Mouse (Mus musculus) intestine, embryonic 14.5 days (tissue): ENCODE measurements around the gene Pvr. TPM values are rescaled to one million over a fixed set of nuclear protein-coding genes. Genes with fewer than 3 reads are reported as not detected.

Experiments used
- ATAC-seq: fragments of 200-750 bp; cut with Nextera tagmentation; replicated peaks from 2 replicates; pipeline ENCODE4 v1.8.0; 2017; ENCODE audit warnings: low read depth, moderate number of reproducible peaks, moderate TSS enrichment, moderate library complexity; ENCODE audit not compliant: low FRiP score, low TSS enrichment
- DNase-seq: peaks from one replicate; pipeline ENCODE4 v3.0.0-alpha.2; 2018; ENCODE audit warnings: low spot score
- H3K27ac ChIP-seq: fragments of 300-500 bp; sonication (generic); 2 replicates; pipeline ENCODE4 v1.5.1; 2014; ENCODE audit warnings: low read depth, mild to moderate bottlenecking, control low read depth
- H3K27me3 ChIP-seq: fragments of 300-500 bp; sonication (generic); replicated peaks from 2 replicates; pipeline ENCODE4 v1.6.1; 2014; ENCODE audit warnings: low read length, control low read depth; ENCODE audit not compliant: control insufficient read depth, insufficient read depth
- H3K36me3 ChIP-seq: fragments of 300-500 bp; sonication (generic); 2 replicates; pipeline ENCODE4 v1.6.1; 2014; ENCODE audit warnings: low read length, control low read depth; ENCODE audit not compliant: control insufficient read depth, insufficient read depth
- H3K4me1 ChIP-seq: fragments of 300-500 bp; sonication (generic); replicated peaks from 2 replicates; pipeline ENCODE4 v1.6.1; 2014; ENCODE audit warnings: low read length, control low read depth, mixed read lengths; ENCODE audit not compliant: control insufficient read depth, insufficient read depth
- H3K4me2 ChIP-seq: fragments of 300-500 bp; sonication (generic); 2 replicates; pipeline ENCODE4 v1.6.1; 2014; ENCODE audit warnings: low read length
- H3K4me3 ChIP-seq: fragments of 300-500 bp; sonication (generic); 2 replicates; pipeline ENCODE4 v1.5.1; 2014; ENCODE audit warnings: low read depth, low read length, control low read depth, mixed read lengths
- H3K9ac ChIP-seq: fragments of 300-500 bp; sonication (generic); 2 replicates; pipeline ENCODE4 v1.6.1; 2014; ENCODE audit warnings: mild to moderate bottlenecking, low read length
- H3K9me3 ChIP-seq: fragments of 300-500 bp; sonication (generic); 2 replicates; pipeline ENCODE4 v1.6.1; 2016; ENCODE audit warnings: low read length, control low read depth; ENCODE audit not compliant: control insufficient read depth
- WGBS: fragments of 180-500 bp; shearing (Covaris S2); extraction: QIAGEN DNeasy Blood & Tissue Kit; methylation state at CpG from one replicate; pipeline ENCODE4 v1.1.7; 2014; 5-methylcytosine and 5-hydroxymethylcytosine counted together
- polyA plus RNA-seq: library from polyadenylated mRNA; unstranded; fragments of >200 nt; fragmentation: Nextera tagmentation; extraction: Ambion mirVana; gene quantifications from 2 replicates; pipeline ENCODE4 v1.2.1, GENCODE M21; 2014

Pvr gene
- polyA plus RNA-seq, 1 experiment from 2014 or later = 10.6 TPM

- H3K36me3 ChIP-seq = peaks cover 57% of the 10 kb centered on the region
- ATAC-seq = peak; percentile 67
Observed at GRCm38 (mm10) chr7:19910421-19911291, 10.3 kb downstream of the Pvr start.

GRCm38 (mm10) chr7:19889881-19890280, 31.1 kb downstream of the Pvr start:
- H3K27me3 ChIP-seq = no peaks in the 10 kb centered on the region
- H3K4me2 ChIP-seq = no peak overlapping the region
- ATAC-seq (no peak), DNase-seq (peak; percentile 89)
- H3K4me3 ChIP-seq = no peak overlapping the region
- no peaks in the 10 kb centered on the region for H3K9me3 ChIP-seq
- no peak overlapping the region for H3K9ac ChIP-seq
- no peak overlapping the region for H3K27ac ChIP-seq
- no peaks in the 10 kb centered on the region for H3K36me3 ChIP-seq
- no peaks in the 10 kb centered on the region for H3K4me1 ChIP-seq
- WGBS = 56% methylated on average over 8 of the region's 8 CpGs

More at GRCm38 (mm10) chr7:19910421-19911291, 10.3 kb downstream of the Pvr start:
- Histone ChIP-seq H3K9me3 (no peaks in the 10 kb centered on the region), H3K4me2 (no peak overlapping the region), H3K4me1 (no peaks in the 10 kb centered on the region), H3K9ac (no peak overlapping the region), H3K27ac (no peak overlapping the region), H3K27me3 (no peaks in the 10 kb centered on the region), H3K4me3 (no peak overlapping the region)
- WGBS = 50% methylated on average over 21 of the region's 21 CpGs
- peak; percentile 93 for DNase-seq

- Histone ChIP-seq H3K4me3 (no peak within 1 kb of the TSS), H3K9me3 (no peaks in the 10 kb centered on the region), H3K27me3 (no peaks in the 10 kb centered on the region), H3K9ac (no peak within 1 kb of the TSS), H3K27ac (no peak within 1 kb of the TSS), H3K36me3 (no peaks in the 10 kb centered on the region), H3K4me1 (no peaks in the 10 kb centered on the region), H3K4me2 (no peak within 1 kb of the TSS)
- no peak for DNase-seq
- 66% methylated on average over 6 of the region's 7 CpGs for WGBS
- no peak for ATAC-seq
Observed at GRCm38 (mm10) chr7:19887849-19888248, 33.1 kb downstream of the Pvr start, which contains the start of gene Ceacam19. Gene Ceacam19, minus strand, starts transcription at chr7:19887965.

- H3K9ac ChIP-seq = no peak overlapping the region
- no peaks in the 10 kb centered on the region for H3K36me3 ChIP-seq
- no peak overlapping the region for H3K4me2 ChIP-seq
- no peak overlapping the region for H3K27ac ChIP-seq
- H3K4me1 ChIP-seq = peaks cover 4% of the 10 kb centered on the region; the same call in 1 of the 2 replicates
- 80% methylated on average over 8 of the region's 8 CpGs for WGBS
- no peaks in the 10 kb centered on the region for H3K9me3 ChIP-seq
- DNase-seq (no peak), ATAC-seq (no peak)
- no peak overlapping the region for H3K4me3 ChIP-seq
- H3K27me3 ChIP-seq = no peaks in the 10 kb centered on the region
Observed at GRCm38 (mm10) chr7:19880754-19881153, 40.2 kb downstream of the Pvr start.

- peak; percentile 65 for DNase-seq
- peak overlapping the region; percentile 33; the same call in 1 of the 2 replicates for H3K27ac ChIP-seq
Observed at GRCm38 (mm10) chr7:19876781-19877425, 44.1 kb downstream of the Pvr start.

GRCm38 (mm10) chr7:19875948-19876682, 44.8 kb downstream of the Pvr start:
- H3K9ac ChIP-seq = no peak overlapping the region
- H3K9me3 ChIP-seq = no peaks in the 10 kb centered on the region
- no peaks in the 10 kb centered on the region for H3K36me3 ChIP-seq
- H3K4me2 ChIP-seq = no peak overlapping the region
- ATAC-seq (peak; percentile 38; the same call in 1 of the 2 replicates), DNase-seq (peak; percentile 69)
- H3K27me3 ChIP-seq = no peaks in the 10 kb centered on the region
- peaks cover 10% of the 10 kb centered on the region; the same call in 1 of the 2 replicates for H3K4me1 ChIP-seq
- H3K27ac ChIP-seq = no peak overlapping the region
- WGBS = 47% methylated on average over 13 of the region's 13 CpGs
- no peak overlapping the region for H3K4me3 ChIP-seq

More at GRCm38 (mm10) chr7:19876781-19877425, 44.1 kb downstream of the Pvr start:
- Histone ChIP-seq H3K9ac (no peak overlapping the region), H3K9me3 (no peaks in the 10 kb centered on the region), H3K36me3 (no peaks in the 10 kb centered on the region), H3K4me1 (peaks cover 6% of the 10 kb centered on the region; the same call in 1 of the 2 replicates), H3K27me3 (no peaks in the 10 kb centered on the region), H3K4me3 (no peak overlapping the region), H3K4me2 (no peak overlapping the region)
- WGBS = 35% methylated on average over 14 of the region's 14 CpGs
- ATAC-seq = peak; percentile 62

GRCm38 (mm10) chr7:19871943-19872601, 48.9 kb downstream of the Pvr start:
- ATAC-seq (no peak), DNase-seq (peak; percentile 68)
- Histone ChIP-seq H3K4me3 (no peak overlapping the region), H3K9me3 (no peaks in the 10 kb centered on the region), H3K4me2 (no peak overlapping the region), H3K36me3 (no peaks in the 10 kb centered on the region), H3K27me3 (no peaks in the 10 kb centered on the region), H3K9ac (no peak overlapping the region), H3K4me1 (peaks cover 11% of the 10 kb centered on the region; the same call in 1 of the 2 replicates), H3K27ac (no peak overlapping the region)
- WGBS = 38% methylated on average over 5 of the region's 5 CpGs

- DNase-seq (no peak), ATAC-seq (no peak)
- Histone ChIP-seq H3K36me3 (no peaks in the 10 kb centered on the region), H3K27me3 (no peaks in the 10 kb centered on the region), H3K9ac (no peak overlapping the region), H3K4me3 (no peak overlapping the region), H3K9me3 (no peaks in the 10 kb centered on the region), H3K4me2 (no peak overlapping the region), H3K4me1 (peaks cover 11% of the 10 kb centered on the region; the same call in 1 of the 2 replicates), H3K27ac (no peak overlapping the region)
- WGBS = 64% methylated on average over 10 of the region's 10 CpGs
Observed at GRCm38 (mm10) chr7:19871137-19871621, 49.8 kb downstream of the Pvr start.
